Mouse (Mus musculus): ENCODE data around the gene Chmp6. TPM values are rescaled to one million over a fixed set of nuclear protein-coding genes. Genes with fewer than 3 reads are reported as not detected.

Chmp6 gene
- polyA plus RNA-seq, 1 experiment from 2014 or later, result 120 TPM

- H3K4me2 ChIP-seq (ENCODE audit: low read length), result no peak overlapping the region
- DNase-seq (ENCODE audit: low spot score) (no peak), ATAC-seq (replicated peaks; ENCODE audit: low FRiP score, low read depth) (no peak)
- H3K4me3 ChIP-seq (replicated peaks; ENCODE audit: low read depth, low read length), result no peak overlapping the region
- H3K27ac ChIP-seq, result no peak overlapping the region
- H3K4me1 ChIP-seq (replicated peaks; ENCODE audit: insufficient read depth, low read length), result peaks cover 15% of the 10 kb centered on the region; the same call in 1 of the 2 replicates
- no peak for TF ChIP-seq CTCF (IDR thresholded peaks at IDR 0.05; ENCODE audit: low read depth)
- H3K9ac ChIP-seq (ENCODE audit: low read depth, low read length), result no peak overlapping the region
- no peaks in the 10 kb centered on the region for H3K9me3 ChIP-seq (replicated peaks; ENCODE audit: low read length)
- 91% methylated on average over 4 of the region's 4 CpGs for WGBS
- peaks cover 33% of the 10 kb centered on the region for H3K36me3 ChIP-seq (ENCODE audit: insufficient read depth, low read length)
- H3K27me3 ChIP-seq (ENCODE audit: insufficient read depth, low read length), result no peaks in the 10 kb centered on the region
Measured at GRCm38 (mm10) chr11:119919432-119919831, 6.2 kb downstream of the Chmp6 start.

GRCm38 (mm10) chr11:119919897-119920296, 6.7 kb downstream of the Chmp6 start:
- no peaks in the 10 kb centered on the region for H3K27me3 ChIP-seq (ENCODE audit: insufficient read depth, low read length)
- ATAC-seq (replicated peaks; ENCODE audit: low FRiP score, low read depth) (no peak), DNase-seq (ENCODE audit: low spot score) (peak; percentile 72)
- H3K27ac ChIP-seq, result no peak overlapping the region
- no peak overlapping the region for H3K9ac ChIP-seq (ENCODE audit: low read depth, low read length)
- H3K4me2 ChIP-seq (ENCODE audit: low read length), result no peak overlapping the region
- H3K36me3 ChIP-seq (ENCODE audit: insufficient read depth, low read length), result peaks cover 33% of the 10 kb centered on the region
- WGBS, result 70% methylated on average over 8 of the region's 8 CpGs
- TF ChIP-seq CTCF (IDR thresholded peaks at IDR 0.05; ENCODE audit: low read depth), result peak; percentile 93
- no peaks in the 10 kb centered on the region for H3K9me3 ChIP-seq (replicated peaks; ENCODE audit: low read length)
- peaks cover 10% of the 10 kb centered on the region; the same call in 1 of the 2 replicates for H3K4me1 ChIP-seq (replicated peaks; ENCODE audit: insufficient read depth, low read length)
- no peak overlapping the region for H3K4me3 ChIP-seq (replicated peaks; ENCODE audit: low read depth, low read length)

GRCm38 (mm10) chr11:119920668-119921067, 7.4 kb downstream of the Chmp6 start:
- Histone ChIP-seq H3K4me1 (replicated peaks; ENCODE audit: insufficient read depth, low read length) (0 out of 2 replicates have a peak, but pooled peaks cover 4% of the 10 kb centered on the region), H3K4me2 (ENCODE audit: low read length) (no peak overlapping the region), H3K4me3 (replicated peaks; ENCODE audit: low read depth, low read length) (no peak overlapping the region), H3K9me3 (replicated peaks; ENCODE audit: low read length) (no peaks in the 10 kb centered on the region), H3K27ac (no peak overlapping the region), H3K27me3 (ENCODE audit: insufficient read depth, low read length) (no peaks in the 10 kb centered on the region), H3K9ac (ENCODE audit: low read depth, low read length) (no peak overlapping the region), H3K36me3 (ENCODE audit: insufficient read depth, low read length) (peaks cover 33% of the 10 kb centered on the region)
- ATAC-seq (replicated peaks; ENCODE audit: low FRiP score, low read depth) (no peak), DNase-seq (ENCODE audit: low spot score) (no peak)
- 90% methylated on average over 5 of the region's 5 CpGs for whole genome bisulfite sequencing
- TF ChIP-seq CTCF (IDR thresholded peaks at IDR 0.05; ENCODE audit: low read depth), result no peak

GRCm38 (mm10) chr11:119925176-119925575, 11.9 kb downstream of the Chmp6 start:
- H3K27ac ChIP-seq, result no peak overlapping the region
- H3K9me3 ChIP-seq (replicated peaks; ENCODE audit: low read length), result no peaks in the 10 kb centered on the region
- 70% methylated on average over 5 of the region's 5 CpGs for WGBS
- no peak overlapping the region for H3K4me2 ChIP-seq (ENCODE audit: low read length)
- no peak for TF ChIP-seq CTCF (IDR thresholded peaks at IDR 0.05; ENCODE audit: low read depth)
- H3K4me1 ChIP-seq (replicated peaks; ENCODE audit: insufficient read depth, low read length), result no peaks in the 10 kb centered on the region
- DNase-seq (ENCODE audit: low spot score) (no peak), ATAC-seq (replicated peaks; ENCODE audit: low FRiP score, low read depth) (no peak)
- H3K27me3 ChIP-seq (ENCODE audit: insufficient read depth, low read length), result no peaks in the 10 kb centered on the region
- H3K9ac ChIP-seq (ENCODE audit: low read depth, low read length), result no peak overlapping the region
- no peaks in the 10 kb centered on the region for H3K36me3 ChIP-seq (ENCODE audit: insufficient read depth, low read length)
- no peak overlapping the region for H3K4me3 ChIP-seq (replicated peaks; ENCODE audit: low read depth, low read length)

GRCm38 (mm10) chr11:119926762-119927161, 13.5 kb downstream of the Chmp6 start:
- DNase-seq (ENCODE audit: low spot score), result peak; percentile 52
- H3K4me3 ChIP-seq (replicated peaks; ENCODE audit: low read depth, low read length), result no peak overlapping the region
- 49% methylated on average over 5 of the region's 5 CpGs for WGBS
- H3K9ac ChIP-seq (ENCODE audit: low read depth, low read length), result no peak overlapping the region
- H3K36me3 ChIP-seq (ENCODE audit: insufficient read depth, low read length), result no peaks in the 10 kb centered on the region
- TF ChIP-seq CTCF (IDR thresholded peaks at IDR 0.05; ENCODE audit: low read depth), result peak; percentile 33; the same call in 1 of the 2 replicates
- no peak overlapping the region for H3K27ac ChIP-seq
- ATAC-seq (replicated peaks; ENCODE audit: low FRiP score, low read depth), result no peak
- no peaks in the 10 kb centered on the region for H3K4me1 ChIP-seq (replicated peaks; ENCODE audit: insufficient read depth, low read length)
- H3K4me2 ChIP-seq (ENCODE audit: low read length), result no peak overlapping the region
- no peaks in the 10 kb centered on the region for H3K9me3 ChIP-seq (replicated peaks; ENCODE audit: low read length)
- H3K27me3 ChIP-seq (ENCODE audit: insufficient read depth, low read length), result no peaks in the 10 kb centered on the region

- no peaks in the 10 kb centered on the region for H3K9me3 ChIP-seq (replicated peaks; ENCODE audit: low read length)
- peaks cover 6% of the 10 kb centered on the region for H3K4me1 ChIP-seq (replicated peaks; ENCODE audit: insufficient read depth, low read length)
- no peak overlapping the region for H3K4me3 ChIP-seq (replicated peaks; ENCODE audit: low read depth, low read length)
- 0 out of 2 replicates have a peak overlapping the region, but pooled peaks have one; percentile 4 for H3K4me2 ChIP-seq (ENCODE audit: low read length)
- 61% methylated on average over 16 of the region's 16 CpGs for WGBS
- H3K27ac ChIP-seq, result no peak overlapping the region
- no peak for TF ChIP-seq CTCF (IDR thresholded peaks at IDR 0.05; ENCODE audit: low read depth)
- ATAC-seq (replicated peaks; ENCODE audit: low FRiP score, low read depth) (no peak), DNase-seq (ENCODE audit: low spot score) (no peak)
- no peaks in the 10 kb centered on the region for H3K36me3 ChIP-seq (ENCODE audit: insufficient read depth, low read length)
- H3K9ac ChIP-seq (ENCODE audit: low read depth, low read length), result no peak overlapping the region
- no peaks in the 10 kb centered on the region for H3K27me3 ChIP-seq (ENCODE audit: insufficient read depth, low read length)
Measured at GRCm38 (mm10) chr11:119928023-119928681, 14.9 kb downstream of the Chmp6 start.

Data from kidney, postnatal 0 days (tissue).